Mouse (Mus musculus) cerebellum, adult 2 months (tissue): ENCODE measurements around the gene Rasgrf2.

ENCODE experiments used
- CTCF ChIP-seq: fragments of 200-500 bp; IDR thresholded peaks from 2 replicates; pipeline ENCODE4 v1.5.1; 2011; ENCODE audit warnings: low read depth, mild to moderate bottlenecking, control low read depth, low read length, moderate library complexity, borderline replicate concordance; ENCODE audit not compliant: insufficient read depth
- POLR2A ChIP-seq: fragments of 200-500 bp; IDR thresholded peaks from 2 replicates; pipeline ENCODE4 v1.6.1; 2011; ENCODE audit warnings: low read length, control low read depth, borderline replicate concordance; ENCODE audit not compliant: insufficient read depth

DNA sequence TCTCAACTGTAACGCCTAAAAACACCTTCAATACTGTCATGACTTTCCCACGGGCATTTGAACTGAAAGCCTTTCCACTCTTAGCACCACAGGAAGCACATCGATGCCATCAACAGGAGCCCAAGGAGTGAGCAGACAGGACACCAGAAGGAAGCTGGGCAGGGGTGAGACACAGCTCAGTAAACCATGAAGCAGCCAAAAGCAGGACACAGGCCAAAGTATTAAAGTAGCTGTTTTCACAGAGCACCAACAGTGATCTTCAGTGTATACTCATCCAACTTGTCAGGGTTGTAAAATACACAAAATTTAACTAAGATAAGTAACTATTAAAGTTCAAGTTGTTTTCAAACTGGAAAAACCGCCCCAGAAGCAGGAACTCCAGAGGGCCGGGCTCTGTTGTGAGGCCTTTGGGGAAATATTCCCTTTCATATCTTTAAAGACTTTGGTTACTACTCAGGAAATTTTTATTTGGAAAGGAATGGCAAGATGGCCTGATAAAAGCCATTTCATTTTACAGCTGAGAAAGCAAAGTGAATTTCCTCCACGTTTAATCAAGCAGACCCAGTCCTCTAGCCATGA, 37.7 kb downstream of the Rasgrf2 start:
- TF ChIP-seq CTCF (no peak), POLR2A (no peak)
